ENCODE assay signal across 8 mouse cellular contexts in genomic region chr3:30013416-30013815, GRCm38 (mm10).
DNase-seq lines count a peak whose midpoint lies in the region; ATAC-seq lines count a peak whose summit lies in the region.

No protein-coding gene starts in this region.

- ATAC-seq in neural tube, embryonic 11.5 days (ENCODE audit: insufficient read depth, low FRiP score, low TSS enrichment): peak; percentile 9; the same call in 1 of the 2 replicates
- ATAC-seq in liver, embryonic 12.5 days: no peak

- H3K4me1 ChIP-seq in neural tube, embryonic 11.5 days (ENCODE audit: control insufficient read depth, insufficient read depth, low read length): peaks cover 5% of the 10 kb centered on the region; the same call in 1 of the 2 replicates
- no peaks in the 10 kb centered on the region for H3K4me1 ChIP-seq in liver, embryonic 12.5 days

- 11% methylated on average over 1 of the region's 1 CpGs for WGBS in neural tube, embryonic 11.5 days
- 38% methylated on average over 1 of the region's 1 CpGs for WGBS in liver, embryonic 12.5 days (ENCODE audit: insufficient replicate concordance)

- no peaks in the 10 kb centered on the region for H3K36me3 ChIP-seq in neural tube, embryonic 11.5 days (ENCODE audit: control insufficient read depth, insufficient read depth, low read length)
- no peaks in the 10 kb centered on the region for H3K36me3 ChIP-seq in liver, embryonic 12.5 days

- no peaks in the 10 kb centered on the region for H3K27me3 ChIP-seq in neural tube, embryonic 11.5 days (ENCODE audit: control insufficient read depth, insufficient read depth, low read length)
- H3K27me3 ChIP-seq in liver, embryonic 12.5 days (replicated peaks): peaks cover 46% of the 10 kb centered on the region

- no peak overlapping the region; the same call in 1 of the 2 replicates for H3K9ac ChIP-seq in neural tube, embryonic 11.5 days (ENCODE audit: low read length)
- no peak overlapping the region for H3K9ac ChIP-seq in liver, embryonic 12.5 days

- DNase-seq in embryo, embryonic 10 days (ENCODE audit: low spot score): peak; percentile 15
- DNase-seq in embryo, embryonic 9.5 days (ENCODE audit: extremely low spot score): no peak
- DNase-seq in neural tube, embryonic 11.5 days (ENCODE audit: low spot score): no peak
- DNase-seq in neural tube, embryonic 10.5 days (ENCODE audit: extremely low spot score, low spot score): no peak
- no peak for DNase-seq in thymus, postnatal 0 days (ENCODE audit: low spot score)
- no peak for DNase-seq in yolk sac, embryonic 10.5 days (ENCODE audit: low spot score)
- DNase-seq in left cerebral cortex, adult 11 months (ENCODE audit: low spot score): no peak

- H3K9me3 ChIP-seq in neural tube, embryonic 11.5 days (ENCODE audit: control insufficient read depth, low read length): no peaks in the 10 kb centered on the region
- H3K9me3 ChIP-seq in liver, embryonic 12.5 days (replicated peaks): no peaks in the 10 kb centered on the region

- H3K27ac ChIP-seq in neural tube, embryonic 11.5 days (ENCODE audit: low read depth, low read length): peak overlapping the region; percentile 76
- H3K27ac ChIP-seq in liver, embryonic 12.5 days: no peak overlapping the region

- peak overlapping the region; percentile 57 for H3K4me3 ChIP-seq in neural tube, embryonic 11.5 days (ENCODE audit: low read depth, low read length)
- H3K4me3 ChIP-seq in liver, embryonic 12.5 days: peak overlapping the region; percentile 56

- H3K4me2 ChIP-seq in neural tube, embryonic 11.5 days (ENCODE audit: low read depth): peak overlapping the region; percentile 89
- peak overlapping the region; percentile 67 for H3K4me2 ChIP-seq in liver, embryonic 12.5 days
